Mouse (Mus musculus): Measurements from ENCODE around the gene Fam192a.

Fam192a gene

DNA sequence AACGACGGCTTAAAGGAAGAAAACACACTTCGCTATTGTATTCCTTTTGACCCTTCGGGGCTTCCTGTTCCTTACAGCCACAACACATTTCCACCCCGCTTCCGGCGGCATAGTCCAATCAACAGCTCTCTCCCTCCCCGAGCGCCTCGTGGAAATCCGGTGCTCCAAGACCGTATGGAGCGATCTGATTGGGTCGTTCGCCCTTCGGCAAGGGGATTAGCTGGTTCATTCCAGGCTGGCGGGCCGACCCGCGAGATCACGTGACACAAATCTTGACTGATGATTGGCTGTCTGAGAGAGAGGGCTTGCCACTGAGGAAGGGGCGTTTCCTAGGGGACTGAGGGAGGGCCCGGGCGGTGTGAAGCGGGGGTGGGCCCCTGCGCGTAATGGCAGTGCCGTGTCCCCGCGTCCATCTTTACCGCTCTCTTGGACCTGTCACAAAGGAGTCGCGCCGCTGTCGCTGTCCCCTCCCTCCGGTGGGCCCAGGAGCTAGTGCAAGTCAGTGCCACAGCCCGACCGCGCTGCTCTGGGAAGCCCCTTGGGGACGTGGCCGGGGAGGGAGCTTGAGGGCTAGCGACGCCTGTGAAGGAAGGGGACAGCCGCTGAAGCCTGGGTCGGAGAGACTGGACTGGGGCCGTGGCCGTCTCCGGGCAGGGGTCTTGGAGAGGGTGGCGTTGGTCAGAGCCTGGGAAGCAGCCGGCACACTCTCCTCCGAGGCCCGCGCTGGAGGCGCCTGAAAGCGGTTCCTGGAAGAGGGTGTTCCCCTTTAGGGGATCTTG, at the start of gene Fam192a, which contains the start of gene Rspry1:
Gene Fam192a, minus strand, starts transcription at position 391 of the 779 bp plus-strand sequence.
Gene Rspry1, plus strand, starts transcription at position 331 of the 779 bp plus-strand sequence.
- ATAC-seq (ENCODE audit: insufficient number of reproducible peaks, low FRiP score, low TSS enrichment): peak; percentile 99

DNA sequence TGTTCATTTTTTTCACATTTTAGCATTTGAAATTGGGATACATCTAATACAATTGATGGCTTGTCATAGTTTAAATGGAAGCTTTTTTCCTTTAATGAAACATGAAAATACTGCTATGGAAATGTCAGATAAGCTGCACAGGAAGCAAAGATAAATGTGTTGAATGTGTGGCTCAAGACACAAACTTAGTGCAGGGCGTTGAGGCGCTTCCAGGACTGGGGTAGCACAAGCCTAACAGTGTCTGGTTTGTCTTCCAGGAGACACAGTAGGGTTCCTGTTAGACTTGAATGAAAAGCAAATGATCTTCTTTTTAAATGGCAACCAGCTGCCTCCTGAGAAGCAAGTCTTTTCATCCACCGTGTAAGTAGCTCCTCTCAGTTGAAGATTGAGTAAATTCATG, 47.7 kb upstream of the Fam192a start:
- ATAC-seq (ENCODE audit: insufficient number of reproducible peaks, low FRiP score, low TSS enrichment): no peak

DNA sequence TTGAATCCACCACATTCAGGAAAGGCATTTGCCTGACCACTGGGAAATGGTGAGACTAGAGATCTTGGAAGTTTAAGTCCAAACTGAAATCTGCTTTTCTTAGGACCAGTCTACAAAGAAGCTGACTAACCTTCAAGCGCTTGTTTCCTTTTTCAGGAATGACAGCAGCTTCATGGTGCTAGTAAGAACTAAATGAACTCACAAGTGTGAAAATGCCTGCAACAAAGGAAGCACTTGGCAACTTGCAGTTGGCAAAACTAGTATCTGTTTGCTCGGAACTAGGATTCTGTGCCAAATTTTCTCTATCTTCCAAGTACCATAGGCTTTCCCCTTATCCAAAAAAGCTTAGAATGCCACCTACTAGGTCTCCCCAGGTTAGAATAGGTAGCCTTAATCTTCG, 44.4 kb upstream of the Fam192a start:
- ATAC-seq (ENCODE audit: insufficient number of reproducible peaks, low FRiP score, low TSS enrichment): no peak

DNA sequence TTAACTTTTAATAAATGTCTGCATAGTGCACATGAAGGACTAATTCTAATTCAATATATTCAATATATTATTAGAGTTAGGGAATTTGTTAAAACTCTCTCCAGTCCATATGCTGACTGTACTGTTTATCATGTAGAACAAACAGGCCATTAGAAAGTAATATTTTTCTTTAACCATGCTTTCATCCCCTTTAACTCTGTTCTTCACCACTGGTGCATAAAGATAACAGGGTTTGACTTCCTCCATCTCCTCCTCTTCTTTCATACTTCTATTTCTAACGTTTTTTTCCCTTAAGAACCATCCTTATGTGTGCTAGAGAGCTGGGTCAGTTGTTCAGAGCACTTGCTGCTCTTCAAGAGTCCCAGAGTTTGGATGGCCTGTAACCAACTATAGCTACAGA, 43.4 kb upstream of the Fam192a start:
- no peak for ATAC-seq (ENCODE audit: insufficient number of reproducible peaks, low FRiP score, low TSS enrichment)

DNA sequence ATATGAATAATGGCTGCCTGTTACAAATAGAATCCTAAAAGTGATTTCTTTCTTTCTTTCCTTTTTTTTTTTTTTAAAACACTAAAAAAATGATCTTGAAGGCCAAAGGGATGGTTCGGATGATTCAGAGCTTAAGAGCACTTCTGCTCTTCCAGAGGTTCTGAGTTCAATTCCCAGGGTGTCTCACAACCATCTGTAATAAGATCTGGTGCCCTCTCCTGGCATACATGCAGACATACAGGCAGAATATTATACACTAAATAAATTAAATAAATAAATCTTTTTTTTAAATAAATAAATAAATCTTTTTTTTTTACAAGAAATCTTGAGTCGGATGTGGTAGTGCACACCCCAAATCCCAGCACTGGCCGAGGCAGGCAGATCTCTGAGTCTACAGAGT, 40.1 kb upstream of the Fam192a start:
- no peak for ATAC-seq (ENCODE audit: insufficient number of reproducible peaks, low FRiP score, low TSS enrichment)

DNA sequence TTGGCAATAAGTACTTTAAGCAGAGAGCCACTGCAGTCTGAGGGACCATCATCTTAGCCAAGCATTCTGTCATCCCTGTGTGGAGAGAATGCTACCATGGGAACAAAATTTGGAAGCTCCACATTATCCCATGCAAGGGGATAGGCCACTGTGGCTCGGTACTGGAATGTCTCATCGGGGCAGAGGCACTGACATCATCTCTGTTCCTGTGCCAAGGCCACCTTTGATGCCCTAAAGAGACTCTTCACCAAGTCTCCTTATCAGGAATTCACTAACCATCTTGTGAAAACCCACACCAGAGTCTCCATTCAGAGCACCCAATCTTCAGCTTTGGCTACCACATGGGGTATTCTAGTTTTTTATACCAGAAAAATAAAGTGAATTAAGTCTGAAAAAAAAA, 39.4 kb upstream of the Fam192a start:
- no peak for ATAC-seq (ENCODE audit: insufficient number of reproducible peaks, low FRiP score, low TSS enrichment)

DNA sequence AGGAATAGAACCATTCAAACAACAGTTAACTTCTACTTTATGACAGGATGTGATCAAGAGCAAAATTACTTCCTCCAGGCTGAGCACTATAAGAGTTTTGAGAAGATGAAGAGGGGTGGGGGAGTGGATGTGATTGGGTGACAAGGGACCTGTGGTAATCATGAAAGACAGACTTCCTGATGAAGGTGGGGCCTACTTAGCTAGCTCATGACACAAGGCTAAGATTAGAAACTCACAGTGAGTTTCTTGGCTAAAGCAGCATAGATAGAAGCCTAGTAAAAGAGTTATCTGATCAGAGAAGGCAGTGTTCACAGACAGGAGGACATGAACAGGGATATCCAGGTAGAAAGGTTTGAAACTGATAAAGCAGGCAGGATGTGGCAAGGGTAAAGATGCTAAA, 32.4 kb upstream of the Fam192a start:
- ATAC-seq (ENCODE audit: insufficient number of reproducible peaks, low FRiP score, low TSS enrichment): no peak

DNA sequence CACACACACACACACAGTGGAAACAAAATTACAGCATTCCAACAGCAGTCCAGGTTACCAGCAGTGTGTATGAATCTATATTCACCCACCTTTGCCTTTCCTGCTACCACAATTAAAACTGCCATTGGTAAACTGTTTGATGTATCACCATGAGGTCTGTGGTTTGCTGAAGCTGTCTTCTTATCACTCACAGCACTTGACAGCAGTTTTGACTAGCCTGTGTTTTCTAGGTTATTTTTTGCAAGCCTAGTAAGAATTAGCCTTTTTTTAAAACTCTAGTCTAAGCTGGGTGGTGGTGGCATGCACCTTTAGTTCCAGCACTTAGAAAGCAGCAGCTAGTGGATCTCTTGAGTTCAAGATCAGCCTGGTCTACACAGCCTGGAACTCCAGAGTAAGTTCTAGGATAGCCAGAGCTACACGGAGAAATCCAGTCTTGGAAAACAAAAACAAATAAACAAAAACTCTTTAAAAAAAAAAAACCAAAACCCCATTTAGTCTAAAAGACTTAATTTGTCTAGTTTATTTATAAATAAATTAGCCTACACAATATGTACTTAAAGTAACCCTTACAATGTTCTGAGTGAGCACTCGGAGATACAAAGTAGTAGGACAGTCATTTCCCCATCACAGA, 31.9 kb upstream of the Fam192a start:
- ATAC-seq (ENCODE audit: insufficient number of reproducible peaks, low FRiP score, low TSS enrichment): no peak

DNA sequence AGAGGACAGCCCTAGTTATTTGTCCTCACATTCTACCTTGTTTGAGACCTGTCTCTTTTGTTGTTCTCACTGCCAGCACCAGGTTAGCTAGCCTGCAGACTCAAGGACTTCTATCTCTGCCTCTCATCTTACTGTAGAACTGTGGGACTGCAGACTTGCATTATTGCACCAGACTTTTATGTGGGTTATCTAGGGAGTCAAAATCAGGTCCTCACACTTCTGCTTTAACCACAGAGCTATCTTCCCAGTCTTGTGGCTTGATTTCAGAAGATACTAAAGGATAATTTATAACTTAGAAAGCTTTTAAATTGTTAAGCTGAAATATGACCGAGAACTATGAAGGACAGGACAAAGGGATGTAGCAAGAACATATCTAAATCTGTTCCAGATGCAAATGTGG, 23.1 kb upstream of the Fam192a start:
- ATAC-seq (ENCODE audit: insufficient number of reproducible peaks, low FRiP score, low TSS enrichment): no peak

DNA sequence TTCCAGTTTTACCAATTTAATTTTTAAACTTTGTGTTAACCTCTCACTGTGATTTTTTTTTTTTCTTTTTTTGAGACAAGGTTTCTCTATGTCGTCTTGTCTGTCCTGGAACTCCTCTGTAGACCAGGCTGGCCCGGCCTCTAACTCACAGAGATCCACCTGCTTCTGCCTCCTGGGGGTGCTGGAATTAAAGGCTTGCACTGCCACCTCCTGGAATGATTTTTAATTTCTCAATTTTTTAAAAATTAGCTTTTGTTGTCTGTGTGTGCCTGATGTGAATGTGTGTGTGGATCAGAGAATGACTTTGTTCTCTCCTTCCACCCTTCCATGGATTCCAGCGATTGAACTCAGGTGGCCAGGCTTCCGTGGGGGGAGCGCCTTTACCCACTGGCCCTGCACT, 5.3 kb upstream of the Fam192a start:
- no peak for ATAC-seq (ENCODE audit: insufficient number of reproducible peaks, low FRiP score, low TSS enrichment)

DNA sequence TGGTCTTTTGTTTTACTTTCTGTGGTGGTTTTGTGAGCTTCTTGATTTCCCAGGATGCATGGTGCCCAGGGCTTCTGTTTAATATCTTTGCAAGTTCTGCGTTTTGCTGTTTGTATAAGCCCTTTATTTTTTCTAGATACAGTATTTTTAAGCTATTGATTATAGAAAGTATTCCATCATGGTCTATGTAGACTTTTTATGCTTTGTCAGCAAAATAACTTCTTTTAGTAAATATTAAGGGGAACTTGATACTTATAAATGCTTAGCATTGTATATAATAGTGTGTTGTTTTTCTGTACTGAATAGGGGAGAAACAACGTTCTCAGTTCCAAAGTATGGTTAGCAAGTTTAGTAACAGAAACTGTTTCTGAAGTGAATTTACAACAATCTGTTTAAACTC, 2.2 kb upstream of the Fam192a start:
- no peak for ATAC-seq (ENCODE audit: insufficient number of reproducible peaks, low FRiP score, low TSS enrichment)

DNA sequence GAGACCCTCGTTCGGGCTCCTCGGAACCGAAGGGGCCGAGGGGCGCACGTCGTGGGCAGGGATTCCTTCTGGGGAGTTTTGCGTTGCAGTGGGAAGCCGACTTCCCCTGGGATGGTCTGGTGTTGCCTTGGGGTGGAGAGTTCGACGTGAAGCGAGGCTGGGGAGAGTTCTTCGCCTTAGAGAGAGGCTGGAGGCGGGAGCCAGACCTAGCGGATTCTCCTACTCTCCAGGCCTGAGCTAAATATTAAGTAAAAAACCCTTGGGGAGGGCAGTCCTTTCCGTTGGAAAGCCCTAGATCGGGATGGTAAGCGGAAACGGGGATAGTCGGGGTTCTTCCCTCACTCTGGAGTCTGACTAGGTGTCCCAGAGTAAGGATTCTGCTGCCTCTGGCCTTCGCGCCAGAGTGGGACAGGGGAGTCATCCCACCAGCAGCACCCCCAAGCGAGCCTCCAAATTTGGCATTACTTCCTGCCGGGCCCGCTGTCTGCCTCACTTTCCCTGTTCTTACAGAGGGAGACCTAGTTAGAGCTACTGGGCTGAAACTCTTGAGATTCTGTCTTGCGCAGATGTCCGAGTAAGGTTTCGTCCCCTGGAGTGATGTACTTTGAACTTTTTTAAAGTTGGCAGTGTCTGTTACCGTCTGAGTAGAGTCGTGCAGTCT, 804 bp upstream of the Fam192a start:
- no peak for ATAC-seq (ENCODE audit: insufficient number of reproducible peaks, low FRiP score, low TSS enrichment)

DNA sequence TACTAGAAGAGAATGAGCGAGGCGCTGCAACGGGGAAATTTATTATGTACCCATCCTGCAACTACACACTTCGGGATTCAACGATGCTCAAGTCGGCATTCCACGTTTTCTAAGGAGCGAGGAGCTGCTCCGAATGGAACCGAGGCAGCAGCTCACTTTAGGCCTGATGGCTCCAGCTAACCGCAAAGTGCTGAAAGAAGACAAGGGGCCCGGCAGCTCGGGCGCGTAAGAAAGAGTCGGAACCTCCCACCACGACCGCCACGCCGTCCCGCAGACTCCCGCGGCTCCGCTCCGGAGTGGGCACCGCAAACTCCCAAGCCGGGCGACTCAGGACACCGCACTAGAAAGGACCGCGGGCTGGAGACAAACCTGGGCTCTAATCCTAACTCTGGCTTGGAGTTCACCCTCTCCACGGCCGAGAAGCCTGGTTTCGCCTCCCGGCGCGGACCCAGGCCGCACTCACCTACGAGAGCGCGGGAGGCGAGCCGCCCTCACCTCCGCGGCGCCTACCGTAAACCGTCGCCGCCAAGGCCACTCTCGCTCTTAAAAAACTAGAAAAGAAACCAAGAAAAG, 677 bp downstream of the Fam192a start:
- peak; percentile 45 for ATAC-seq (ENCODE audit: insufficient number of reproducible peaks, low FRiP score, low TSS enrichment)

DNA sequence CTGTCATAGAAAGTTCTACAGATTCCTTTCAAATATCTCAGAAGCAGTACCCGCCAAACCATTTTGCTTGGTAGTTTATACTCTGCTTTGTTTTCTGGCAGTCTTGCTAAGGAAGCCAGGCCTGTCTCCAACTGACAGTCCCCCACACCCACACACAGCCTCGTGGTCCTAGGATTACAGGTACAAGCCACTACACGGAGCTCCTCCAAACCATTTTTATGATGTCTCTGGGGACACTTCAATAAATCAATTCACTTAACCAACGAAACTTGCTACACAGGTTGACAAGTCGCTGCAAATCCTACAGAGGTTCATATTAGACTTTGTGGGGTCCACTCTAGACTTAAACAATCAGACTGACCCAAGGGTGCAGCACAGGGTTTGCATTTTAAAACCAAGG, 1.3 kb downstream of the Fam192a start:
- no peak for ATAC-seq (ENCODE audit: insufficient number of reproducible peaks, low FRiP score, low TSS enrichment)

DNA sequence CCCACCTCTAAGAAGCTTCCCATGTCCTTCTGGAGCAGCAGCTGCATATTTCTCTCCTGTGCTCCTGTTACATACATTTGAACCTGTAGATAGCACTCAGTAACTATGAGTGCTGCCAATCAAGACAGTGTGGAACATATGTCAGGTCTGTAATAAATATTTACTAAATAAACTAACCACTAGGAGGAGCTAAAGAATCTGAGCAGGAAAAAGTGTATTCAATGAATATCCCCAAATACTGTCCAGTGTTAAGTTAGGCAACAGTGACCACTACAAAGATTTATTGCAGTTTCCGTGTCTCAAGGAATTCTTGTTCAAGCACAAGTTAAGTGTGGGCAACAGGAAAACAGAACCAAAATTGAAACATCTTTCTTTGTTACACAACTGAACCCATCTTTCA, 7.6 kb downstream of the Fam192a start:
- ATAC-seq (ENCODE audit: insufficient number of reproducible peaks, low FRiP score, low TSS enrichment): no peak

DNA sequence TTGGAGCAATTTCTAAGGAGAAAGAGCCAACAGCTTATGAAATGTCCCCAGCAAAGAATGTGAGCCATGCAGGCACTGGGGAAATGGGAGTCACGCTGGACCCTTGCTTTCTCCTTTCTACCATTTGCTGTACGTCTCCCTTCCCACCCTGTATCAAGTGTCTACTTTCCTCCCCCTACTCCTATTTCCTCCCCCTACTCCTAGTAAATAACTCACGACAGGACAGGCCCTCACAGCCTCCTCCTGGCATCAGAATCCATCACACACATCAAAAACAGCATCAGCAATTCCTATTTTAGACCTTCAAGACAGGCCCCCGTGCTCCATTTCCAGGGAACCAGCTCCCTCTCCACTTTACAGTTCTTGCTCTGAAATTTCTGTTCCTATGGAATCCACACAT, 10.1 kb downstream of the Fam192a start:
- no peak for ATAC-seq (ENCODE audit: insufficient number of reproducible peaks, low FRiP score, low TSS enrichment)

DNA sequence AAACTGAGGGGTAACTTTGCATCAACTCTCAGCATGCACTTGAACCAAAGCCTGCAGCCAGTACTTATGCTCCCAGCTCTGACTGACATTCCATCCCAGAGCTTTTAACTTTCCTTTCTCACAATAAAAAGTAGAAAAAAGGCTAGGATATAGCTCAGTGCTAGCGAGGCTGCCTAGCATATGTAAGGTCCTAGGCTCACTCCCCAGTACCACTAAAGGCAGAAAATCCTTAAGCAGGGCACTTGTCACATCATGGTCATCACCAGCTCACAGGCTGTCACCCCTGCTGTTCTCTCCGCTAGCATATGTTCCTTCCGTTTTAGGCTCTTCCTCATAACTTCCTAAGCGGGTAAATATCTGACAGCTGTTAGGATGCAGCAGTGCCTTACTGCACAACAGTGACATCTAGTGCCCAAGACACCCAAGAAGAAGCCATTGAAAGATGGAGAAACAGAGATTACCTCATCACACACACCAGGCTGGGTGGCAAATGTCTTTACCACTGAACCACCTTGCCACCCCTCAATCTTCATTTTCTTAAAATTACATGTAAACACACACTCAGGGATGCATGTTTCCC, 17.5 kb downstream of the Fam192a start:
- no peak for ATAC-seq (ENCODE audit: insufficient number of reproducible peaks, low FRiP score, low TSS enrichment)

DNA sequence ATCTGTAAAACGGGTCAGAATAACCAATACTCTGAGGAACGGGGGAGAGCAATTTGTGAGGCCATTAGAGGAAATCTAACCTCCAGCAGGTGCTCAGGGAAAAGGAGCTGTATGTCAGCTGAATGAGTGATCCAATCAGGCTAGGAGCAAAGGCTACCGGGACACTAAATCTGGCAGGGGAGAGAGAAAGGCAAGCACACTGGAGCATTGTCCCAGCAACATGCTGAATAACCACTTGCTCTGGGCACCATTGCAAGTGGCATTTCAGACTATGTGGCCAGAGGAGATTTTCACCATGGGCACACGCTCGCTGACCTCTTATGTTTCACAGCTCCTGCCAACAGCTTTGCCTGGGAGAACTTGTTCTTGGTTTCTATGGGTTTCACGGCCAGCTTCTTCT, 19.2 kb downstream of the Fam192a start:
- ATAC-seq (ENCODE audit: insufficient number of reproducible peaks, low FRiP score, low TSS enrichment): no peak

DNA sequence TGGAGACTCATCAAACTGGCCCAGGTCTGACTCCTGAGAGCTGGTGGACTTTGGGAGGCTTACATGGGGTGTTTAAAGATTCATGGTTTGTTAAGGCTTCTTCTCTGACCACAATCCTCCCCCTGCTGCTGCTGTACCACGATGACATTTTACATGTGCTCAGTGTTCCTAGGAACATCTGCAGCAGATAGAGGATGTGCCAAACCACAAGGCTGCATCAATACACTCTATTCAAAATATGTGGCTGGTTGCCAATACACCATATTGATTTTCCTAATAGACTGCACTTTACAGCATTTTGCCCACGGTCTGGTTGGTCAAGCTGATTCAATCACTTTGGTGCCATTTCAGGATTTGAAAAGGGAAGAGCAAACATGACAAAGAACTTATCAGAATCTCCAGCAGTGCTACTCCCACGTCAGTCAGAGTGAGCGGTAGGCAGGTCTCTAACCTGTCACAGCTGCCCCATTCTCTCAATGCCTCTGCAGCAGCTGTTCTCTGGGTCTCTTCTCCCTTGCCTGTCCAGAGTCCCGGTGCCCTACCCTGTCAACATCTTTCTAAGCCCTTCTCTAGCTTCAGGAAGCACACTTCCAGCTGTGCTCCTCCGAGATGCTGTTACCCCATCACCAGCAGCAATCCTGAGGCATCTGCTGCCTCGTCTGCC, 19.8 kb downstream of the Fam192a start:
- no peak for ATAC-seq (ENCODE audit: insufficient number of reproducible peaks, low FRiP score, low TSS enrichment)

DNA sequence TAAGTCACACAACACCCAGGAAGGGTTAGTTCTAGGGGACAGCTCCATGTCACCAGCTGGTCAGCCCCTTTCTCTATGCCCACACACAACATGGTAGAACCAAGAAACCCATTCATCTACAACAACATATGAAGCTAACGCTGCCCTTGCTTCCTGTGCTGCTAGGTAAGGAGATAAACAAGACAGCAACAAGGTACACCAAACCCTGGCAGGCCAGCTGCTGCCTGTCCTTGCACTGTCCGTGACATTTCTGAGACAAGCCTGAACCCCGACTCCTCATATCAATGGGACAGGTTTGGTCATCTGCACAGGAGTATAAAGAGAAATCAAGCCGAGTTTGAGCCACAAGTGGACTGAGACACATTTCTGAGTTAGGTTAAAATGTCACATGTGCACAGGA, 26.6 kb downstream of the Fam192a start:
- ATAC-seq (ENCODE audit: insufficient number of reproducible peaks, low FRiP score, low TSS enrichment): no peak
